Mouse (Mus musculus): Measurements from ENCODE around the gene B3glct.
A peak's percentile ranks its signal among the peaks of the same experiment; 100 is the strongest.

The B3glct gene

GRCm38 (mm10) chr5:149677196-149677595, 834 bp upstream of the B3glct start:
- DNase-seq, result no peak

DNA sequence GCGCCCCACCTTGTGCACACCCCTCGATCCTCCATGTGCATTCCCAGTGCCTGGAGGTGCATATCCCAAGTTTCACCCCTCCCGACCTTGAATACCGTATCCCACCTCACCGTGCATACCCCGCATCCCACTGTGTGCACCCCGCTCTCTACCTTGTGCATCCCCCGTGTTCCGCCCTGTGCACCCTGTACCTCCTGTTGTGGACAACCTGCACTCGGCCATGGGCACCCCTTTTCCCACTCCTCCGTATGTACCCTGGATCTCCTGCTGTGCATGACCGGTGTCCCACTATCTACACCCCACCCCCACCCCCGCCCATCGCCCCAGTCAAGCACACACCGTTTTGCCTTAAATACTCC, 939 bp downstream of the B3glct start:
- no peak for DNase-seq

GRCm38 (mm10) chr5:149679362-149679761, 1.3 kb downstream of the B3glct start:
- peak in 1 of 2 experiments; percentile 16 for DNase-seq

GRCm38 (mm10) chr5:149679886-149680285, 1.9 kb downstream of the B3glct start:
- DNase-seq, result no peak

- no peak for DNase-seq
Measured at GRCm38 (mm10) chr5:149680946-149681345, 2.9 kb downstream of the B3glct start.

DNA sequence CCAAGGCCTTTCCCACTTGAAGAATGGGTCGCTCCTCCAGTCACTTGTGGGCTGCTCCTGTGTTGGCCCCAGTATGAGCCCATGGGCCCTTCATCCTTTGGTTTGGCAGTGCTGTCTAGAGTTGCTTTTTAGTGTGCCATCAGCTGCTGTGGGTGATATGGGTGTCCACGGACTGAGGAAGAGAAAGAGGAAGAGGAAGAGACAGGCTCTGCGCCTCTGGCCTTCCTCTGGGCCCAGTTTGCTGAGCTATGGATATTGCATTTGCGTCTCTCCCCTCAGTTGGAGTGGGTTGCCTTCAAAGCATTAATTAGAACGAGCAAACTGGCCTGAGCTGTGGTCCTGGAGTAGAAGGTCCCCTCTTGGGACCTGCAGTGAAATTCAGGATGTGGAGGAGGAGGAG, 11.8 kb downstream of the B3glct start:
- DNase-seq, result no peak

- no peak for DNase-seq
Measured at GRCm38 (mm10) chr5:149692548-149692947, 14.5 kb downstream of the B3glct start.

GRCm38 (mm10) chr5:149693200-149693599, 15.2 kb downstream of the B3glct start:
- no peak for DNase-seq

GRCm38 (mm10) chr5:149693968-149694367, 15.9 kb downstream of the B3glct start:
- DNase-seq, result no peak

GRCm38 (mm10) chr5:149695077-149695750, 17.2 kb downstream of the B3glct start:
- no peak for DNase-seq

- DNase-seq, result no peak
Measured at GRCm38 (mm10) chr5:149702770-149703169, 24.7 kb downstream of the B3glct start.

DNA sequence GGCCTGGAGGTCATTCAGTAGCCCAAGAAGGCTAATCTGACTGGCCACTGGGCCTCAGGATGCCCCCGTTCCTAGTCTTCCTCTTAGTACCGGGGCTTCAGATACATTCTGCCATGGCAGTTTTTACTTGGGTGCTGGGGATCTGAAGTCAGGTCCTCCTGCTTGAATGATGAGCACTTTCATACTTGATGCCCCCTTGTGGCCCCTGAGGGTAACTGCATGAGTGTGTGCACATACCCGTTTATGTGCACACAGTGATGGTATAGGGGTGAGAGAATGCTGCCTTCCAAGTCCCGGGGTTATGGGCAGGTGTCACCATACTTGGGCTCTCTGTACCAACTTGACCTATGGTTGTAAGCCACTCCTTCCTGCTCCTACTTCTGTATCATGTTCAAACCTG, 33.5 kb downstream of the B3glct start:
- no peak for DNase-seq

DNA sequence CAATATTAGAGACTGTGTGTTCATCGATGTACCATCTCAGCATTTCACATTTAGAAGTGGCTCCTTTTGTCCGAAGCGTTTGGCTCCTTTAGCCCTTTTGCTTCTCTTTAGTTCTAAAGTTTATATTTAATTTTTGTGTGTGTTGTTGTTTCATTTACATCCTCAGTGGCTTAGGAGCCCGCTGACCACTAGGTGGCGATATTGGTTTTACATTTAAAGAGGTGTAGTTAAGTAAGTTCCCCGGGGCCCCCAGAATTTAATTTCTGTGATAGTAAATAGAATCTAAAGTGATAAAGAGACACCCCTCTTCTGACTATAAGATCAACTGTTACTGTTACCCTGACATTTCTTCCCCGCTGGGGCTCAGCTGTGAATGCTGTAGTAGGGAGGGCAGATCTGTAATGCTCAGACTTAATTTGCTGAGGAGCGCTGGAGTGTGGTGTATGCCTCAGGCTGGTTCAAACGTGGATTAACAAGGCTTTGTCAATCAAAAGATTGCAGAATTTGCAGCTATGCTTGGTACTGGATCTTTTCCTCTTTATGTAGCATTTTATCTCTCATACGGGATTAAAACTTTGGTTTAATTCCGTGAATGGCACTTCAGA, 35.2 kb downstream of the B3glct start:
- DNase-seq, result peak; percentile 17 to 45

- no peak for DNase-seq
Measured at GRCm38 (mm10) chr5:149713834-149714233, 35.8 kb downstream of the B3glct start.

- no peak for DNase-seq
Measured at GRCm38 (mm10) chr5:149715571-149716328, 37.7 kb downstream of the B3glct start.

DNA sequence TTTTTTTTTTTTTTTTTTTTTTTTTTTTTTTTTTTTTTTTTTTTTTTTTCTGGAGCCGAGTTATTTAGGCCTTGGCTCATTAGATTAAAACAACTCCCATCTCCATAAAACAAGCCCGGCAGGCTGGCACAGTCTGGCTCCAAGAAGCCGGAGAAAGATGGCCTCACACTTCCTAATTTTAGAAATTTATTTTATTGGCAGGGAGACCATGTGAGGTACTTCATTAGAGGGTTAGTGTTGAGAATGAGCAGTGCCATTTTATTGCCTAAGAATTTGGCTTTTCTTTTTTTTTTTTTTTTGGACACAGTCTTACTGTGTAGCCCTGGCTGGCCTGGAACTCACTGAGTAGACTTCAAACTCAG, 38.3 kb downstream of the B3glct start:
- no peak for DNase-seq

DNA sequence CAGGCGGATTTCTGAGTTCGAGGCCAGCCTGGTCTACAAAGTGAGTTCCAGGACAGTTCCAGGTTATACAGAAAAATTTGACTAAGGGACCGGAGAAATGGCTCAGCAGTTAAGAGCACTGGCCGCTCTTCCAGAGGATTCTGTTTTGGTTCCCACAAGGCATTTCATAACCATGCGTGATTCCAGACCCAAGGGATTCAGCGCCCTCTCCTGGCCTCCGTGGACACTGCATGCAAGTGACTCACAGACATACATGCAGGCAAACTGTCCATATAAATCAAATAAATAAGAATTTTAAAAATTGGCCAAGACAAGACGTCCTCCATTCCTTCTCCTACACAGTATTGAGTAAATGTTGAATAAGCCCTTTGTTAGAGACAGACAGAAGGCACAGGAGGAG, 53.7 kb downstream of the B3glct start:
- DNase-seq, result no peak

GRCm38 (mm10) chr5:149737210-149737609, 59.2 kb downstream of the B3glct start:
- no peak for DNase-seq

DNA sequence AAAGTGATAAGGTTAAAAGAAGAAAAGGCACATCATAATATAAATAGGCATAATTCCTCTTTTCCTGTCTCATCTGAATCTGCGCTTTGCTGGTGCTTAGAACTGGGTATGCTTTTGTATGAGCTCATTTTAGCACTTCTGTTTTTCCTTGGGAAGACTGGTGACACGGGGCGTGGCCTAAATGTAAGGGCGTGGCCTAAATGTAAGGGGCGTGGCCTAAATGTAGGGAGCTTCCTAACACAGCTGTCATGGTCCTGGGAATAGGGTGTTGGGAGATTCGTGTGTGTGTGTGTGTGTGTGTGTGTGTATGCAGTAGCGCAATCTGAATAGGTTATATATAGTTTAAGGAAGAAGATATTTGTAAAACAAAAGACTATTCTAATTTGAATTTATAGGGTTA, 62.1 kb downstream of the B3glct start:
- DNase-seq, result no peak

DNA sequence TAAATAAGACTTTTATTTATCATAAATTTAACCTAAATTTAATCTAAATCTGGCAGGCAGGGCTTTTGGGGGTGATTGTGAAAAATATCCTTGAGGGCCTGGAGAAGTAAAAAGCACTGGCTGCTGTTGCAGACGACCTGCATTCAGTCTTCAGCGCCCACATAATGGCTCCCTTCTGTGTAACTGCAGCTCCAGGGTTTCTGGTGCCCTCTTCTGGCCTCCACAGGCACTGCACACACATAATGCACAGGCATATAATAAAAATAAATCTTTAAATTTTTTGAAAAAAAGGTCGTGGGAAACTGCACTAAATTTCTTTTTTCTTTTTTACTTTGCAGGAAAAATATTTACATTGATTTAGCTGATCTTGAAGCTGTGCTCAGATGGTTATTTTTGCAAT, 62.7 kb downstream of the B3glct start:
- no peak for DNase-seq

DNA sequence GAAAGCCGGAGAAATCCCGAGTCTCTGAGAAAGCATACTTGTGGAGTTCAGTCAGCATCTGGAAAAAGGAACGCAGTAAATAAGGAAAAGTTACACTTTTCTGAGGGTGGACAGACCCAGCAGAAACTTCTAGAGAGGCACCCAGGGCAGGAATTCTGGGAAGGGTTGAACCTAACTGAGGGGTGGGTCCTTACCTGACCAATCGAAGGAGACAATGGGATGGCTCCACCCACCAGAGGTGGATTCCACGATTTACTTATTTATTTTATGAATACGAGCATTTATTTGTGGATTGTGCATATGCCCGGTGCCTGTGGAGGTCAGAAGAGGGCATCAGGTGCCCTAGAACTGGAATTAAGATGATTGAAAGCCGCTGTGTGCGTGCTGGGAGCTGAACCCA, 64.3 kb downstream of the B3glct start:
- DNase-seq, result no peak

DNA sequence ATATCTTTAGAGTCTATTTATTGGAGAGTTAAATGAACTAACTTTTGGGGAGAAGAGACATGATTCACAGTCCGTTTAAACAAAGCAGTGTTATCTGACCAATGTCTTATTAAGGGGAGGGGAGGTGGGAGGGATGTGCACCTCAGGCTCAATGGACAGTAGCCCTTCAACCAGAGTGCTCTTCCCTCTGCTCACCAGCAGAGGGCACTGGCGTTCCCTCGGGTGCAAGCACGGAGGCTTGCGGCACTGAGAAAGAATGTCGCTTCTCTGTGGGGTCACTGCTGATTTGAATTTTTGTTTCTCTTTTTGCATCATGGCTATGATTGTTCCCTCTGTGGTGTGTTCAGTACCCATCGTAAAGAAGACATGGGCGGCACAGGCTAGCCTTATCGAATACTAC, 67.0 kb downstream of the B3glct start:
- no peak for DNase-seq

- no peak for DNase-seq
Measured at GRCm38 (mm10) chr5:149748640-149749580, 70.9 kb downstream of the B3glct start.

All from kidney, adult 8-10 months (tissue).